Mouse (Mus musculus): ENCODE measurements around the gene Lhx6. TPM values are rescaled to one million over a fixed set of nuclear protein-coding genes. Genes with fewer than 3 reads are reported as not detected.

The Lhx6 gene
- polyA plus RNA-seq, 1 experiment from 2014 or later: 1.3 TPM

- 0 out of 2 replicates have a peak, but pooled peaks cover 4% of the 10 kb centered on the region for H3K4me1 ChIP-seq (ENCODE audit: insufficient read depth)
- H3K4me3 ChIP-seq (ENCODE audit: low read depth, low read length): no peak overlapping the region
- TF ChIP-seq EP300 (IDR thresholded peaks at IDR 0.05; ENCODE audit: low read depth) (no peak), CTCF (IDR thresholded peaks at IDR 0.05; ENCODE audit: low read depth) (no peak)
- H3K27ac ChIP-seq (ENCODE audit: low read depth): no peak overlapping the region
- H3K4me2 ChIP-seq (ENCODE audit: low read depth, low read length): no peak overlapping the region
- 78% methylated on average over 3 of the region's 3 CpGs for WGBS (ENCODE audit: insufficient replicate concordance)
- H3K36me3 ChIP-seq (replicated peaks; ENCODE audit: insufficient read depth, low read length): peaks cover 51% of the 10 kb centered on the region
- no peaks in the 10 kb centered on the region for H3K27me3 ChIP-seq (ENCODE audit: insufficient read depth, low read length)
- H3K9me3 ChIP-seq (ENCODE audit: low read length): no peaks in the 10 kb centered on the region
- ATAC-seq (no peak), DNase-seq (no peak)
- no peak overlapping the region for H3K9ac ChIP-seq (replicated peaks)
Observed at GRCm38 (mm10) chr2:36129051-36129450, 23.8 kb upstream of the Lhx6 start.

GRCm38 (mm10) chr2:36127973-36128372 is 22.8 kb upstream of the Lhx6 start:
- H3K9ac ChIP-seq (replicated peaks): no peak overlapping the region
- 70% methylated on average over 4 of the region's 4 CpGs for WGBS (ENCODE audit: insufficient replicate concordance)
- no peak for DNase-seq
- H3K4me1 ChIP-seq (ENCODE audit: insufficient read depth): 0 out of 2 replicates have a peak, but pooled peaks cover 4% of the 10 kb centered on the region
- H3K27me3 ChIP-seq (ENCODE audit: insufficient read depth, low read length): no peaks in the 10 kb centered on the region
- no peak for TF ChIP-seq EP300 (IDR thresholded peaks at IDR 0.05; ENCODE audit: low read depth)
- no peak for TF ChIP-seq CTCF (IDR thresholded peaks at IDR 0.05; ENCODE audit: low read depth)
- H3K27ac ChIP-seq (ENCODE audit: low read depth): peak overlapping the region; percentile 22; the same call in 1 of the 2 replicates
- no peak overlapping the region for H3K4me2 ChIP-seq (ENCODE audit: low read depth, low read length)
- H3K4me3 ChIP-seq (ENCODE audit: low read depth, low read length): no peak overlapping the region
- peaks cover 48% of the 10 kb centered on the region for H3K36me3 ChIP-seq (replicated peaks; ENCODE audit: insufficient read depth, low read length)
- ATAC-seq: no peak
- no peaks in the 10 kb centered on the region for H3K9me3 ChIP-seq (ENCODE audit: low read length)

DNA sequence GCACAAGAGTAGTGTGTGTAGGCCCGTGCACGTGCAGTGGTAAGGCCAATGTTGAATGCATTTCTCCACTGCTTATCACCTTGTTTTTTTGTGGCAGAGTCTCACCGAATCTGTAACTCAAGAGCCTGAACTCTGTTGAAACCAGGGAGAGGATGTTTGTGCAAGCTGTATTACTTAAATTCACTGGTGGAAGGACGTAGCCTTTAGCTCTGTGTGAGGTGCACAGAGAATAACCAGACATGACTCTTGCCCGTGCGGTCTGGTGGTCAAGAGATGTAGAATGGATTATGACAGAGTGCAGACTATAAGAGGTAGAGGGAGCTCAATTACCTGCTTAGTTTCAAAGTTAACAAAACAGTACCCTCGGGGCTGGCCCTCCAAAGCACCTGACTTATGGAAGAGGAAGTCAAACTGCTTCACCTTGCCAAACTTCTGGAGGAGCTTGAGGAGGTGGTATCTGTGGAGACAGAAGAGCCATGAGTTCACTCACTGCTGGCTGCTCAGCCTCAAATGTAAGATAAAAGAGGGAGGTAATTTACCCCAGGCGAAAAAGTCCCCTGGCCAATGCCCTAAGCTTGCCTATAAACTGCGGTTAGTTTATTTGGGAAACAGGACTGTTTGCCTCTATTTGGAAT is 21.7 kb upstream of the Lhx6 start:
- TF ChIP-seq EP300 (IDR thresholded peaks at IDR 0.05; ENCODE audit: low read depth) (no peak), CTCF (IDR thresholded peaks at IDR 0.05; ENCODE audit: low read depth) (no peak)
- WGBS (ENCODE audit: insufficient replicate concordance): 81% methylated on average over 9 of the region's 9 CpGs

GRCm38 (mm10) chr2:36112632-36113031 is 7.4 kb upstream of the Lhx6 start:
- Histone ChIP-seq H3K27me3 (ENCODE audit: insufficient read depth, low read length) (peaks cover 18% of the 10 kb centered on the region), H3K4me3 (ENCODE audit: low read depth, low read length) (no peak overlapping the region), H3K9ac (replicated peaks) (no peak overlapping the region), H3K4me1 (ENCODE audit: insufficient read depth) (no peaks in the 10 kb centered on the region), H3K9me3 (ENCODE audit: low read length) (no peaks in the 10 kb centered on the region), H3K36me3 (replicated peaks; ENCODE audit: insufficient read depth, low read length) (peaks cover 23% of the 10 kb centered on the region), H3K4me2 (ENCODE audit: low read depth, low read length) (no peak overlapping the region), H3K27ac (ENCODE audit: low read depth) (no peak overlapping the region)
- ATAC-seq (no peak), DNase-seq (no peak)
- 56% methylated on average over 3 of the region's 3 CpGs for WGBS (ENCODE audit: insufficient replicate concordance)
- TF ChIP-seq EP300 (IDR thresholded peaks at IDR 0.05; ENCODE audit: low read depth) (no peak), CTCF (IDR thresholded peaks at IDR 0.05; ENCODE audit: low read depth) (peak; percentile 49)

More for the DNA sequence above, 21.7 kb upstream of the Lhx6 start:
- Histone ChIP-seq H3K27ac (ENCODE audit: low read depth) (no peak overlapping the region), H3K27me3 (ENCODE audit: insufficient read depth, low read length) (no peaks in the 10 kb centered on the region), H3K9ac (replicated peaks) (no peak overlapping the region), H3K4me2 (ENCODE audit: low read depth, low read length) (no peak overlapping the region), H3K36me3 (replicated peaks; ENCODE audit: insufficient read depth, low read length) (peaks cover 52% of the 10 kb centered on the region), H3K4me3 (ENCODE audit: low read depth, low read length) (no peak overlapping the region), H3K4me1 (ENCODE audit: insufficient read depth) (0 out of 2 replicates have a peak, but pooled peaks cover 4% of the 10 kb centered on the region), H3K9me3 (ENCODE audit: low read length) (no peaks in the 10 kb centered on the region)
- no peak for ATAC-seq
- no peak for DNase-seq

DNA sequence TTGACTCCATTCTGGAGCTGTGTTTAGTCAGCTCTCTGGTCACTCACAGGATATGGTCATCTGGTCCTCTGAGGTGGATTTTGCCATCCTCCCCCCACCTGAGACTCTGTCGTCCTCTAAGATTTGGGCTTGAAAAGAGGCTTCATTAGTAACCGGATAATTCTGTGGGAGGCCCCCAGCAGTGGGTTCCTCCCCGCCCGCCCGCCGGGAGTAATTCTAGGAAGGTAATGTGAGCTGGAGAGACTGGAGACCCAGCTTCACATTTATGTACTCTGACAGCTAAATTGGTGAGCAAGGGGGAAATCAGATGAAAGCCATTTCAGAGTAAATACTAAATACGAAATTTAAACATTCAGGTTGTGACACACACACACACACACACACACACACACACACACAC is 3.4 kb upstream of the Lhx6 start:
- ATAC-seq: no peak
- peaks cover 58% of the 10 kb centered on the region for H3K27me3 ChIP-seq (ENCODE audit: insufficient read depth, low read length)
- no peak overlapping the region for H3K9ac ChIP-seq (replicated peaks)
- H3K36me3 ChIP-seq (replicated peaks; ENCODE audit: insufficient read depth, low read length): no peaks in the 10 kb centered on the region
- TF ChIP-seq CTCF (IDR thresholded peaks at IDR 0.05; ENCODE audit: low read depth) (no peak), EP300 (IDR thresholded peaks at IDR 0.05; ENCODE audit: low read depth) (no peak)
- no peak overlapping the region for H3K27ac ChIP-seq (ENCODE audit: low read depth)
- H3K4me2 ChIP-seq (ENCODE audit: low read depth, low read length): no peak overlapping the region
- no peak for DNase-seq
- no peak overlapping the region for H3K4me3 ChIP-seq (ENCODE audit: low read depth, low read length)
- H3K4me1 ChIP-seq (ENCODE audit: insufficient read depth): peaks cover 5% of the 10 kb centered on the region
- H3K9me3 ChIP-seq (ENCODE audit: low read length): no peaks in the 10 kb centered on the region
- 9% methylated on average over 7 of the region's 7 CpGs for WGBS (ENCODE audit: insufficient replicate concordance)

GRCm38 (mm10) chr2:36104436-36104955 is 712 bp downstream of the Lhx6 start:
- under 1% methylated on average over 32 of the region's 32 CpGs for WGBS (ENCODE audit: insufficient replicate concordance)
- H3K27ac ChIP-seq (ENCODE audit: low read depth): no peak overlapping the region
- TF ChIP-seq EP300 (IDR thresholded peaks at IDR 0.05; ENCODE audit: low read depth): no peak
- TF ChIP-seq CTCF (IDR thresholded peaks at IDR 0.05; ENCODE audit: low read depth): no peak
- no peak for ATAC-seq
- H3K27me3 ChIP-seq (ENCODE audit: insufficient read depth, low read length): peaks cover 96% of the 10 kb centered on the region
- peaks cover 15% of the 10 kb centered on the region for H3K4me1 ChIP-seq (ENCODE audit: insufficient read depth)
- H3K4me2 ChIP-seq (ENCODE audit: low read depth, low read length): peak overlapping the region; percentile 65
- no peaks in the 10 kb centered on the region for H3K36me3 ChIP-seq (replicated peaks; ENCODE audit: insufficient read depth, low read length)
- no peak for DNase-seq
- no peaks in the 10 kb centered on the region for H3K9me3 ChIP-seq (ENCODE audit: low read length)
- H3K9ac ChIP-seq (replicated peaks): no peak overlapping the region
- H3K4me3 ChIP-seq (ENCODE audit: low read depth, low read length): peak overlapping the region; percentile 41
